Mouse (Mus musculus): Measurements from ENCODE around the gene Gabpb1.
A peak's percentile ranks its signal among the peaks of the same experiment; 100 is the strongest.
"Not testable (repeated sequence)": the region's sequence is repeated elsewhere in the genome, so short reads cannot be mapped to it uniquely, and the experiment has no call there.

Gene Gabpb1

GRCm38 (mm10) chr2:126635939-126636823 lies 40.0 kb downstream of the Gabpb1 start:
- no peak for DNase-seq

GRCm38 (mm10) chr2:126633165-126633564 lies 43.0 kb downstream of the Gabpb1 start:
- no peak for DNase-seq

- no peak for DNase-seq
Observed at GRCm38 (mm10) chr2:126628455-126628995, 47.6 kb downstream of the Gabpb1 start.

GRCm38 (mm10) chr2:126623138-126623537 lies 53.0 kb downstream of the Gabpb1 start:
- DNase-seq, result no peak

- DNase-seq, result no peak
Observed at GRCm38 (mm10) chr2:126622455-126622854, 53.7 kb downstream of the Gabpb1 start.

GRCm38 (mm10) chr2:126619249-126619704 lies 56.9 kb downstream of the Gabpb1 start, which contains the start of gene Hdc:
Hdc (minus strand) TSS chr2:126619299.
- DNase-seq, result no peak

GRCm38 (mm10) chr2:126618470-126619179 lies 57.5 kb downstream of the Gabpb1 start:
- DNase-seq, result no peak

GRCm38 (mm10) chr2:126615355-126615754 lies 60.8 kb downstream of the Gabpb1 start:
- DNase-seq, result no peak

- DNase-seq, result not testable (repeated sequence)
Observed at GRCm38 (mm10) chr2:126609600-126609999, 66.5 kb downstream of the Gabpb1 start.

GRCm38 (mm10) chr2:126607553-126608203 lies 68.5 kb downstream of the Gabpb1 start:
- DNase-seq, result no peak

- DNase-seq, result no peak
Observed at GRCm38 (mm10) chr2:126606688-126607062, 69.5 kb downstream of the Gabpb1 start.

- no peak for DNase-seq
Observed at GRCm38 (mm10) chr2:126606061-126606687, 70.0 kb downstream of the Gabpb1 start.

- DNase-seq, result no peak
Observed at GRCm38 (mm10) chr2:126601918-126602600, 74.1 kb downstream of the Gabpb1 start.

GRCm38 (mm10) chr2:126600533-126600932 lies 75.6 kb downstream of the Gabpb1 start:
- no peak for DNase-seq

GRCm38 (mm10) chr2:126599005-126599404 lies 77.1 kb downstream of the Gabpb1 start:
- DNase-seq, result no peak

- no peak for DNase-seq
Observed at GRCm38 (mm10) chr2:126598359-126598758, 77.8 kb downstream of the Gabpb1 start.

- no peak for DNase-seq
Observed at GRCm38 (mm10) chr2:126597279-126598241, 78.6 kb downstream of the Gabpb1 start.

GRCm38 (mm10) chr2:126596347-126597072 lies 79.6 kb downstream of the Gabpb1 start:
- DNase-seq, result no peak

- peak; percentile 77 for DNase-seq
Observed at GRCm38 (mm10) chr2:126593831-126594610, 82.1 kb downstream of the Gabpb1 start.

Measured in right cerebral cortex, postnatal 4 days (tissue).